Mouse (Mus musculus) MN1 (cell line): ENCODE measurements around the gene Zfp868.
"Not testable (repeated sequence)": the region's sequence is repeated elsewhere in the genome, so short reads cannot be mapped to it uniquely, and the experiment has no call there.

ENCODE experiments used
- DNase-seq: peaks from one replicate; pipeline ENCODE4 v3.0.0-alpha.2; 2016; ENCODE audit warnings: low spot score

The Zfp868 gene

GRCm38 (mm10) chr8:69625095-69625789 lies at the start of gene Zfp868:
Gene Zfp868 (minus strand): TSS chr8:69625548.
- DNase-seq: peak; percentile 99

- not testable (repeated sequence) for DNase-seq
These were observed 39.7 kb upstream of the Zfp868 start for GRCm38 (mm10) chr8:69665051-69665450.

DNA sequence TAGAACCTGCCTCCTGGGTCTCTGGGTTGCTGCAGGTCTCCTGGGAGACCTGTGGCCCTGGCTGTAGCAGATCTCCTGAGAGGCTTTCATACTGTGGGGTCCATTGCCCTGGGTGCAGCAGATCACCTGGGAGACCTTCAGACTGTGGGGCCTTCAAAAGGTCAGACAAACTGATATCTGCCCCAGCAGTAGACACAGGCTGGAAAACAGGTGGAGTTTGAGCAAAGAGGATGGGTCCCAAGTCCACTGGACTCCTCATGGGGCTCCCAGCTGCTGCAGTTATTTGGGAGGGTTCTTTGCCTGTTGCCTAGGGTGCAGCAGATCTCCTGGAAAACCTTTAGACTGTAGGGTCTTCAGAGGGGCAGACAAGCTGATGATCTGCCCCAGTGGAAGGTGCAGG lies 35.9 kb upstream of the Zfp868 start:
- no peak for DNase-seq

GRCm38 (mm10) chr8:69654358-69654981 lies 29.1 kb upstream of the Zfp868 start, which contains the start of gene Zfp964:
Gene Zfp964 (plus strand): TSS chr8:69654479.
- DNase-seq: peak; percentile 98

DNA sequence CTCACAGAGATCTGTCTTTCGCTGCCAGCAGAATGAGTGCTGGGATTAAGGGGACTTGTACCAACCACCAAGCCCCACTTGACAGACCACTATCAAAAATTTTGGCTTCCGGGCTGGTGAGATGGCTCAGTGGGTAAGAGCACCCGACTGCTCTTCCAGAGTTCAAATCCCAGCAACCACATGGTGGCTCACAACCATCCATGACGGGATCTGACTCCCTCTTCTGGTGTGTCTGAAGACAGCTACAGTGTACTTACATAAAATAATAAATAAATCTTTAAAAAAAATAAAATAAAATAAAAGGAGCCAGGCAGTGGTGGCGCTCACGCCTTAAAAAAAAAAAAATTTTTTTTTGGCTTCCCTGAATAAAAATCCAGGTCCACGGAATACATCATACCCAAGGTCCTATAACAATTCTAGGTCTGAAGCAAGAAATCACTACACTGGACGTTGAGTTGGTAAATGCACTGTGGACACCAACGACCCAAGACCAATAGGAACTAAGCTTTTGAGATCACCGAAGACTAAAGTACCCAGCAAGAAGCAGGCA lies 28.5 kb upstream of the Zfp868 start:
- DNase-seq: no peak

GRCm38 (mm10) chr8:69618078-69618477 lies 7.3 kb downstream of the Zfp868 start:
- no peak for DNase-seq

DNA sequence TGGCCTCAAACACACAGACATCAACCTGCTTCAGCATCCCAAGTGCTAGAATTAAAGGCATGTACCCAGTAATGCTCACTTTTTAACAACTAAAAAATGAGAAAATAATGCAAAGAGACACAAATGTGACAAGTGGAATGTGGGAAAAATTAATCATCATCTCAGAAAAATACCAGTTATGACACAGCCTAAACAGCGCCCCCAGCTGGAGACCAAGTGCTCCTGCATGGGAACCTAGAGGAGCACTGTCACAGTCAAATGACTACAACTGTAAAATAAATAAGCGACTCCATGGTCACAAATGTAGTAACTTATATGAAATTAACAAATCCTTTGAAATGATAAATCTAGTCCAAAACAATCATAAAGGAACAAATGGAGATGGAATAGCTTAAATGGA lies 10.7 kb downstream of the Zfp868 start:
- DNase-seq: no peak

- DNase-seq: not testable (repeated sequence)
These were observed 27.8 kb downstream of the Zfp868 start for GRCm38 (mm10) chr8:69597598-69597997.

DNA sequence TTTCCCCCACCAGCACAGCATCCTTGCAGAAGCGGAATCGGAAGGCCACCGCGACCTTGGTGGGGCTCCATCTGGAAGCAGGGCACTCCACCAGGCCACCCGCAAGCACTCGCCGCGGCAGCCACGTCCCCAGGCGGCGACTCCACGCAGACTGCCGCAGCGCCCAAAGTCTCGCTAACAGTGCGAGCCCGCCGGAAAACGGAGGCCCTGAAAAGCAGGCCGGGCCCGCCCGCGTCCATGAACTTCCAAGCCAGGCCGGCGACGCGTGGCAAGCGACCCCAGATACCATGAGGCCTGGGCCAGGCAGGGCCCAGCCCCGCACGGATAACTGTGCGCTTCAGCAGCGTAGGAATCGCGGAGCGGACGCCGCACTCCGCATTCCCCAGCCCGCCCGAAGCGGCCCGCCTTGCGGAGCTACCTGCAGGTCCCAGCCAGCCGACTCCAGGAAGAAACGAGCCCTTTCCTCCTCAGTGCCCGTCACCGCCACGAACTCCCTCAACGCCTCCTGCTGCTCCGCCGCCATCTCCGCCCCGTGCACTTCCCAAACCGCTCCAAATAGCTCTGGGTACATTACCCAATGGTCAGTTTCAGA lies 40.6 kb downstream of the Zfp868 start:
- DNase-seq: peak; percentile 25

DNA sequence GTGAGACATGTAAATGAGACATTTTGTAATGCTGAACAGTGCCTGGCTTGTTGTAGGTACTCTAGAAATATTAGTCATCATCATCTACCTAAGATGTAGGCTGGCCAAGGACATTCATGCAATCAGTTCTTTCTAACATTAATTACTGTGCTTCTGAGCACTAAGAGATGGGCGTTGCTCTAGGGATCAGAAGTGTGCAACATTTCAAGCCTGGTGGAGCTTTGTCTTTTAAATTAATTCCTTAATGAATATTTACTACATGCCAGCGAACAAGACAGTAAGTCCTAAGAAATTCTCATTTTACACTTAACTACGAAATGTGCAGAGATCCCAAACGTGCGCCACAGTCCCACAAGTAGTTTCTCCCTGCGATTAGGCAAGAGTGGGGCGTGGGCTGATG lies 41.1 kb downstream of the Zfp868 start:
- not testable (repeated sequence) for DNase-seq
